Mouse (Mus musculus): ENCODE data around the gene AC170998.1. TPM values are rescaled to one million over a fixed set of nuclear protein-coding genes. Genes with fewer than 3 reads are reported as not detected.

Gene AC170998.1
- polyA plus RNA-seq, 1 experiment = 1.8 TPM

DNA sequence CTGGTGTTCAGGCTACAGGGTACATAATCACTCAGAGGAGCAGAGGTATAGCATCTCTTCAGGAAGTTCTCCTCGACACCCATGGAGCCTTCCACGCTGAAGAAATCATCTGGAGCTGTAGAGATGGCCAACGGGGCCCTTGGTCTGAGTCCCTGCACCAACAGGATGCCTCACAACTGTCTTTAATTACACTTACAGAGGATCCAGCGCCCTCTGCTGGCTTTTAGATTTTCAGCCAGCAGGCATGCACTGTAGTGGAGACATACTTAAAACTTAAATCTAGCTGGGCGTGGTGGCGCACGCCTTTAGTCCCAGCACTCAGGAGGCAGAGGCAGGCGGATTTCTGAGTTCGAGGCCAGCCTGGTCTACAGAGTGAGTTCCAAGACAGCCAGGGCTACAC is 18.0 kb downstream of the AC170998.1 start:
- Histone ChIP-seq H3K27ac (ENCODE audit: insufficient read depth, low read length) (no peak overlapping the region), H3K4me3 (ENCODE audit: insufficient read depth, low read length) (no peak overlapping the region), H3K4me1 (ENCODE audit: control insufficient read depth, insufficient read depth, low read length) (peaks cover 11% of the 10 kb centered on the region; the same call in 1 of the 2 replicates)
- no peak for TF ChIP-seq CTCF (IDR thresholded peaks at IDR 0.05; ENCODE audit: extremely low read depth, insufficient read depth, low read length)

DNA sequence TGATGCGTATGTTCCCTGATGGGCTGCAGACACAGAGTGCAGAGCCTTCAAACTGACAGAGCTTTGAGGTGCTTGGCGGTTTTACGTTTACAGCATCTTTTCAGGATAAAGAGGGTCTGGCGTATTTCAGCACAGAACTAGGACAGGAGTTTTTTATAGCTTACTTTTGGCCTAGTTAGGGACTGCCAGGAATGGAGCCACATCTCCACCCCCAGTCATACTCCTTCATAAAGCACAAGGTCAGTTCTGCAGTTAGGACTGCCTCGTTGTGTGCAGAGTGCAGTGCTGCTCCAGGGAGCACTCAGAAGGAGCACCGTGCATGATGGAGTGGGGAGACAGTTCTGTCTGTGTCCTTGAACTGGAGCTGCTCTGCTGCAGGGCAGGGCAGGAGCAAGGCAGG is 19.9 kb downstream of the AC170998.1 start:
- peaks cover 10% of the 10 kb centered on the region; the same call in 1 of the 2 replicates for H3K4me1 ChIP-seq (ENCODE audit: control insufficient read depth, insufficient read depth, low read length)
- TF ChIP-seq POLR2A (IDR thresholded peaks at IDR 0.05; ENCODE audit: extremely low read depth, insufficient read depth, low read length) (no peak), CTCF (IDR thresholded peaks at IDR 0.05; ENCODE audit: extremely low read depth, insufficient read depth, low read length) (no peak)
- peak overlapping the region; percentile 9; the same call in 1 of the 2 replicates for H3K27ac ChIP-seq (ENCODE audit: insufficient read depth, low read length)
- H3K4me3 ChIP-seq (ENCODE audit: insufficient read depth, low read length) = no peak overlapping the region

DNA sequence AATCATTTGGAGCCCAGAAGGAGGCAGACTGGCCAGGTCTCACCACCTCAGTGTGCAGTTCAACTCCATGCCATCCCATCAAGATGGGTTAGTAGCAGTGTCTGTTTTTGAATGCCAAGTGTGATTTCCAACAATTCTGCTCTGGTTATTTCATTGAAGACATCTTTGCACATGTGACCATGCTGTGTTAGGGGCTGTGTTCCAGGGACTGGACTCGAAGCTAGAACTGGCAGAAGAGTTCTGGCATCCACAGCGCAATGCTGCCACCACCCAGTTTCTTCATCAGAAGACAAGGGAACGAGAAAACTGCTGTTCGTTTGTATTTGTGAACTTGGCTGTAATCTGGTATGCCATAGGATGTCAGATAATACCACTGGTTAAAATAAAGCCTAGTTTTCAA is 22.1 kb downstream of the AC170998.1 start:
- Histone ChIP-seq H3K27ac (ENCODE audit: insufficient read depth, low read length) (no peak overlapping the region), H3K4me1 (ENCODE audit: control insufficient read depth, insufficient read depth, low read length) (peaks cover 4% of the 10 kb centered on the region; the same call in 1 of the 2 replicates), H3K4me3 (ENCODE audit: insufficient read depth, low read length) (no peak overlapping the region)
- TF ChIP-seq CTCF (IDR thresholded peaks at IDR 0.05; ENCODE audit: extremely low read depth, insufficient read depth, low read length) = no peak
- TF ChIP-seq POLR2A (IDR thresholded peaks at IDR 0.05; ENCODE audit: extremely low read depth, insufficient read depth, low read length) = no peak

DNA sequence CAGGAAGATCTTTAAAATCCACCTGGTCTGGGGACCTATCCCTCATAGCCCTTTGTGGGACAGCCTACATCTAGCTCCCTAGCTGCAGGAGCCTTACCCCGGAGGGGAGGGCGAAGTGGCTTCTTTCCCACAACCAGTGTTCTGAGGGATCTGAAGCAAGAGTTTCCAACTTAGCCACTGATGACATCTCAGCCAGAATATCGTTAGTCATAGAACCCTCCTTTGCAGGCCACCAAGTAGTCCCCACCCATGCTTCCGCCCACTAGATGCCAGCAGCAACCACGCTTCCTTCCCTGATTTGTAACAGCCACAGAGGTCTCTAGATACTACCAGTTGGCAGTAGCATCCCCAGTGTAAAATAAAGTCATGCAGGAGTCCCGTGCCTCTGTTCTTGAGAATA is 24.7 kb downstream of the AC170998.1 start:
- TF ChIP-seq POLR2A (IDR thresholded peaks at IDR 0.05; ENCODE audit: extremely low read depth, insufficient read depth, low read length) (no peak), CTCF (IDR thresholded peaks at IDR 0.05; ENCODE audit: extremely low read depth, insufficient read depth, low read length) (no peak)
- H3K4me3 ChIP-seq (ENCODE audit: insufficient read depth, low read length) = no peak overlapping the region
- H3K4me1 ChIP-seq (ENCODE audit: control insufficient read depth, insufficient read depth, low read length) = peaks cover 4% of the 10 kb centered on the region; the same call in 1 of the 2 replicates
- no peak overlapping the region for H3K27ac ChIP-seq (ENCODE audit: insufficient read depth, low read length)

DNA sequence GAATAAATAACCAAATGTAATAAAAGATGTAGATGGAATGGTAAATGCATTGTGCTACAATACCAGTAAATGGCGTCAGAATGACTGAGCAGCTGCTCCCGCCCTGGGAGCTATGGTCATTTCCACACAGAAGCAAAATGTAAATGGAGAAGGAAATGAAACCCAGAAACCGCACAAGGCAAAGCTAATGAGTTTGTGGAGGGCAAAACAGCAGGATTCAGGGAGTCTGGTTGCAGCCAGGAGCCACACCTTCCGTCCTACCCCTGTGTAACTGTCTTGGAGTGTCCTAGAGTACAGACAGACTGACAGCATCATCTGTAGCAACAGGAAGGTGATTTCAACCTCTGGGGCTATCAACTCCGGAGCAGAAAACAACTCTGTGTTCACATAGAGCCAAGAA is 30.6 kb downstream of the AC170998.1 start:
- Histone ChIP-seq H3K4me1 (ENCODE audit: control insufficient read depth, insufficient read depth, low read length) (no peaks in the 10 kb centered on the region), H3K27ac (ENCODE audit: insufficient read depth, low read length) (no peak overlapping the region), H3K4me3 (ENCODE audit: insufficient read depth, low read length) (no peak overlapping the region)

DNA sequence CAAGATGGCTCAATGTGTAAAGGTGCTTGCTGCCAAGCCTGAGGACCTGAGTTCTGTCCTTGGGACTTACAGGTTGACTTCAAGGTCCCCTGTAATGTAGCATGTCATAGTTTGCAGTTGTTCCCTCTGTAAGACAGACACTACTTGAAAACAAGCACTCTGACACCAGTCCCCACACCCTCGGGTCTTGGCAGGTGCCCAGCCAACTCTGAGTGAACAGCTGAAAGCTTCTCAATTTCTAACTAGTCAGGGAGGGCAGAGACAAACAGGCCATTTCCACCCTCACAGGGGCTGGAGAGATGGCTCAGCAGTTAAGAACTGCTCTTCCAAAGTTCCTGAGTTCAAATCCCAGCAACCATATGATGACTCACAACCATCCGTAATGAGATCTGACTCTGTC is 31.6 kb downstream of the AC170998.1 start:
- no peak overlapping the region for H3K27ac ChIP-seq (ENCODE audit: insufficient read depth, low read length)
- no peaks in the 10 kb centered on the region for H3K4me1 ChIP-seq (ENCODE audit: control insufficient read depth, insufficient read depth, low read length)
- H3K4me3 ChIP-seq (ENCODE audit: insufficient read depth, low read length) = no peak overlapping the region
- TF ChIP-seq POLR2A (IDR thresholded peaks at IDR 0.05; ENCODE audit: extremely low read depth, insufficient read depth, low read length) (no peak), CTCF (IDR thresholded peaks at IDR 0.05; ENCODE audit: extremely low read depth, insufficient read depth, low read length) (no peak)

More for the DNA sequence above, 30.6 kb downstream of the AC170998.1 start:
- TF ChIP-seq CTCF (IDR thresholded peaks at IDR 0.05; ENCODE audit: extremely low read depth, insufficient read depth, low read length) = no peak
- TF ChIP-seq POLR2A (IDR thresholded peaks at IDR 0.05; ENCODE audit: extremely low read depth, insufficient read depth, low read length) = no peak

DNA sequence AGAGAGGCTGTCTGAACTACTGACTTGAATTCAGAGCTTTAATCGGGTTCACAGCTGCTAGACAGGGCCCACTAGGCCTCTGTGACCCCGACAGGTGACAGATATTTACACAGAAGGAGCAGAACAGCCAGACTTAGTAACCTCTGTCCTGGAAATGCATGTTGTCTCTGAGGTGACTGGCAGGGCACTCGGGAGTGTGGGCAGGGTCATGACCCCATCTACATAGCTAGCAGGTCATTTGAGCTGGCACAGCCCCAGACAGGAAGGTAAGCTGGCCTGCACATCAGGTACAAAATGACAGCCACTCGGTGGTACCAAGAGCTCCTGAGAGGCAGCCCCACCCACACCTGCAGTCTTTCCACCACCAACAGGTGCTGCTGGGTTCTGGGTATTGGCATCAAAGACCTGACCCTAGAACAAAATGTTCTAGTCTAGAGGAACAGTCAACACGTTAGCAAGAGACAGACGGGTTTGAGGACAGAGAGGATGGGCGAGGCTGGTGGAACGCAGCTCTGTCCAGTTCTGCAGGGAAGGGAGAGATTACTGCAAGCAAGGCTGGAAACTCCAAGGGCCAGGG is 34.9 kb downstream of the AC170998.1 start:
- Histone ChIP-seq H3K4me1 (ENCODE audit: control insufficient read depth, insufficient read depth, low read length) (no peaks in the 10 kb centered on the region), H3K4me3 (ENCODE audit: insufficient read depth, low read length) (no peak overlapping the region), H3K27ac (ENCODE audit: insufficient read depth, low read length) (no peak overlapping the region)
- TF ChIP-seq CTCF (IDR thresholded peaks at IDR 0.05; ENCODE audit: extremely low read depth, insufficient read depth, low read length) (no peak), POLR2A (IDR thresholded peaks at IDR 0.05; ENCODE audit: extremely low read depth, insufficient read depth, low read length) (no peak)

DNA sequence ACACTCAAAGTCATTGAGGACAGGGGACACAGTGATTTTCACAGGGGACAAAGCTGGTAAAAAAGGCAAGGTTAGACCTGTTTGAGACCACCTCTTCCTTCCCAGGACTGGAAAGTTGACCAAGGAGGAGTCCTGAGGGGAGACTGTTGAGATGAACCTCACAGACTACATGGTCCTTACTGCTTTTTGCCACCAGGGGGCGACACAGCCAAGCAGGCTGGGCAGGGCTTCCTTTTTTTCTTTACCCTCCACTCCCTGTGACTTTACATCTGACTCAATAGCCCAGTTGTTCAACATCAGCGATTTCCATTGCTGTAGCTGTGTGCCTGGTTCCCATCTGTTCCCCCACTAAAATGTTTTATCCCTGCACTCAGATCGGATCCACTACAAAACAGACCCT is 36.0 kb downstream of the AC170998.1 start:
- Histone ChIP-seq H3K4me3 (ENCODE audit: insufficient read depth, low read length) (no peak overlapping the region), H3K27ac (ENCODE audit: insufficient read depth, low read length) (no peak overlapping the region), H3K4me1 (ENCODE audit: control insufficient read depth, insufficient read depth, low read length) (no peaks in the 10 kb centered on the region)
- peak; percentile 94 for TF ChIP-seq CTCF (IDR thresholded peaks at IDR 0.05; ENCODE audit: extremely low read depth, insufficient read depth, low read length)
- no peak for TF ChIP-seq POLR2A (IDR thresholded peaks at IDR 0.05; ENCODE audit: extremely low read depth, insufficient read depth, low read length)

DNA sequence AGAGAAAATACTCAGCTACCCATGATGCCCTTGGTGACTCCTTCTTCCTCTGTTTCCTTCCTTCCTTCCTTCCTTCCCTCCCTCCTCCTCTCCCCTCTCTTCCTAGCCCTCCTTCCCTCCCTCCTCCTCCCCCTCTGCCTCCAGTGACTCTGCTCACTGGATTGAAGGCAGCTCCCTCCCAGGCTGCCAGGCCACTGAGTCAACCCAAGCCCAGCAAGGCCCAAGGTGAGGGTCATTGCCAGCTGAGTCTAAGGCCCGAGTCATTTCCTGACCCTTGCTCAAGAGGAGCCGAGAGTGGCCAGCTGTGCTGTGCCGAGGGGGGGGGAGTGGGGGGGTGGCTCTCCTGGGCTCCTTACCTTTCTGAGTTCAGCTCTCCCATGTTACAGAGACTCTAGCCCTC is 40.3 kb downstream of the AC170998.1 start:
- Histone ChIP-seq H3K27ac (ENCODE audit: insufficient read depth, low read length) (no peak overlapping the region), H3K4me3 (ENCODE audit: insufficient read depth, low read length) (no peak overlapping the region), H3K4me1 (ENCODE audit: control insufficient read depth, insufficient read depth, low read length) (no peaks in the 10 kb centered on the region)
- no peak for TF ChIP-seq CTCF (IDR thresholded peaks at IDR 0.05; ENCODE audit: extremely low read depth, insufficient read depth, low read length)
- no peak for TF ChIP-seq POLR2A (IDR thresholded peaks at IDR 0.05; ENCODE audit: extremely low read depth, insufficient read depth, low read length)

DNA sequence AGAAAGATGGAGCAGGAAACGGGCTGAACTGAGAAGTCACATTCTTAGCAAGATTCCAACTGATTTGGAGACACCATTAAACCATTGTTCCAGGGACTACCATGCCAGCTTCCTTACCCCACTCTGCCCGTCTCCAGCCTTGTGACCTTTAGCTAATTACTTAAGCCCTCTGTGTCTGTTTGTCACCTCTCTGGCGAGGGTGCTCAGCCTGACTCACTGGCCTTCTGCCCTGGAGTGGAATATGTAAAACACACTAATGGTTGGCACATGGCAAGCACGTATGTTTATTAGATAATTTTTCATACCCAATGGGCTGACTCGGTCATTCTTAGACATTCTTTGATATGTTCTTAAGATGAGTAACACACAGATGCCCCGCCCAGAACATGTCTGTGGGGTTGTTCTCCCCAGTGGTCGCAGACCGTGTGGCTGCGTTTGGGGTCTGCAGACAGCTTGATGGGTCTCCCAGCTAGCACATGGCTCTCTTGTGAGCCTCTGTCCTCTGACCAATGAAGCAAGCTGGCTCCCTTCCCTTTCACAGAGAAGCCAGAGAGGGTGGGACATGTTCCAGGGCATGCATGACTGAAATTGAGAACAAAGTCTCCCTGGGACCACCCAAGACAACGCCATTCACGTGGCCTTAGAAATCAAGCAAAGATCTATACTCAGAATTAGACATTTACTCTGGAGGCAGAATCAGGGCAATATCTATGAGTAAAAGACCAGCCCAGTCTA is 41.1 kb downstream of the AC170998.1 start:
- TF ChIP-seq POLR2A (IDR thresholded peaks at IDR 0.05; ENCODE audit: extremely low read depth, insufficient read depth, low read length) (no peak), CTCF (IDR thresholded peaks at IDR 0.05; ENCODE audit: extremely low read depth, insufficient read depth, low read length) (no peak)
- Histone ChIP-seq H3K4me3 (ENCODE audit: insufficient read depth, low read length) (no peak overlapping the region), H3K4me1 (ENCODE audit: control insufficient read depth, insufficient read depth, low read length) (no peaks in the 10 kb centered on the region), H3K27ac (ENCODE audit: insufficient read depth, low read length) (no peak overlapping the region)

All from cortical plate, adult 2 months (tissue).